Mouse (Mus musculus) lung, embryonic 15.5 days (tissue): Measurements from ENCODE around the gene Arel1. TPM values are rescaled to one million over a fixed set of nuclear protein-coding genes. Genes with fewer than 3 reads are reported as not detected.
A peak's percentile ranks its signal among the peaks of the same experiment; 100 is the strongest.

ENCODE experiments used
- ATAC-seq: fragments of 200-750 bp; cut with Nextera tagmentation; 2 replicates; pipeline ENCODE4 v1.8.0; 2017; ENCODE audit warnings: moderate number of reproducible peaks, borderline replicate concordance; ENCODE audit not compliant: low FRiP score, low TSS enrichment; ENCODE audit errors: extremely low read depth
- H3K27ac ChIP-seq: fragments of 300-500 bp; sonication (generic); 2 replicates; pipeline ENCODE4 v1.5.1; 2015; ENCODE audit warnings: moderate library complexity, mild to moderate bottlenecking, inconsistent platforms
- H3K27me3 ChIP-seq: fragments of 300-500 bp; sonication (generic); 2 replicates; pipeline ENCODE4 v1.6.1; 2015; ENCODE audit warnings: inconsistent platforms
- H3K36me3 ChIP-seq: fragments of 300-500 bp; sonication (generic); 2 replicates; pipeline ENCODE4 v1.6.1; 2015; ENCODE audit warnings: inconsistent platforms
- H3K4me1 ChIP-seq: fragments of 300-500 bp; sonication (generic); 2 replicates; pipeline ENCODE4 v1.6.1; 2015; ENCODE audit warnings: inconsistent platforms
- H3K4me2 ChIP-seq: fragments of 300-500 bp; sonication (generic); 2 replicates; pipeline ENCODE4 v1.6.1; 2015; ENCODE audit warnings: inconsistent platforms, mild to moderate bottlenecking, moderate library complexity
- H3K4me3 ChIP-seq: fragments of 300-500 bp; sonication (generic); 2 replicates; pipeline ENCODE4 v1.5.1; 2015; ENCODE audit warnings: mild to moderate bottlenecking, inconsistent platforms
- H3K9ac ChIP-seq: fragments of 300-500 bp; sonication (generic); 2 replicates; pipeline ENCODE4 v1.6.1; 2015; ENCODE audit warnings: inconsistent platforms
- H3K9me3 ChIP-seq: fragments of 300-500 bp; sonication (generic); 2 replicates; pipeline ENCODE4 v1.6.1; 2016; ENCODE audit warnings: inconsistent platforms
- WGBS: fragments of 180-500 bp; shearing (Covaris S2); methylation state at CpG from one replicate; pipeline ENCODE4 v1.1.7; 2015; 5-methylcytosine and 5-hydroxymethylcytosine counted together
- polyA plus RNA-seq: library from polyadenylated mRNA; unstranded; fragments of >200 nt; fragmentation: Nextera tagmentation; extraction: Ambion mirVana; gene quantifications from 2 replicates; pipeline ENCODE4 v1.2.1, GENCODE M21; 2015

Arel1 gene
- polyA plus RNA-seq, 1 experiment from 2014 or later: 16.1 TPM

GRCm38 (mm10) chr12:84979264-84979862 is 8.7 kb upstream of the Arel1 start:
- Histone ChIP-seq H3K36me3 (peaks cover 73% of the 10 kb centered on the region), H3K27ac (no peak overlapping the region), H3K4me1 (no peaks in the 10 kb centered on the region), H3K27me3 (no peaks in the 10 kb centered on the region), H3K4me3 (no peak overlapping the region), H3K9me3 (no peaks in the 10 kb centered on the region), H3K4me2 (no peak overlapping the region), H3K9ac (no peak overlapping the region)
- WGBS: 82% methylated on average over 2 of the region's 2 CpGs
- ATAC-seq: no peak

DNA sequence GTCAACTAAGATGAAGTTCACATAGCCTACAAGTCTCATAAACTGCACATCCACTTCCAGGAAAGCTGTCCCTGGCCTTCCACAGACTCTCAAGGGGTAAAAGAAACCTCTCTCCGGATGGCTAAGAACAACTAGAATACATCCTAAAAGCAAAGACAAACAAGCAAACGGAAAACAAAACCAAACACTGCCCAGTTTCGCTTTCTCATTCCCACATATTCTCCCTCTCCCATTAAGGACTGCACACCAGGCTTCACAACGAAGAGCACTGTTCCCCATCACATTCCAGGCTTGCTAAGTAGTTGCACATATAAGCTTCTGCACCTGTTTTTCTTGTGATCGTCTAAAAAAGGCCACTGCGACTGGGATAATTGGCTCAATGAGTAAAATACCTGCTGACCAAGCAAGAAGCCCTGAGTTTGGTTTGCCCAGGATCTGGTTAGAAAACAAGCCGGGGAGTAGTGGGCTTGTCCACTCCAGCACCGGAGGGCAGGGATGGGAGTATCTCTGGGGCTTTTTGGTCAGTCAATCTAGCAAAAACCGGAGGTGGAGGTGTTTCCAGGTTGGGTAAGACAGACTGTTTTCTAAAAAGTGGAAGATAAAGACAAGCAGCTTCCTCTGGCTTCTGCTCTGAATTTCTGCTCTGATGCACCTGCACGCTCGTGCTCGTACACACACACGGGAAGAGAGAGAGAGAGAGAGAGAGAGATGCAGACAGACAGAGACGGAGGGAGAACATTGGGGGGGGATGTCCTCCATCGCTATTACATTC is 858 bp downstream of the Arel1 start:
- 21% methylated on average over 15 of the region's 15 CpGs for WGBS
- peak overlapping the region; percentile 84 for H3K4me3 ChIP-seq
- H3K27ac ChIP-seq: no peak overlapping the region
- peak overlapping the region; percentile 75 for H3K4me2 ChIP-seq
- H3K27me3 ChIP-seq: no peaks in the 10 kb centered on the region
- no peaks in the 10 kb centered on the region for H3K9me3 ChIP-seq
- H3K9ac ChIP-seq: peak overlapping the region; percentile 70
- H3K4me1 ChIP-seq: peaks cover 15% of the 10 kb centered on the region
- peaks cover 14% of the 10 kb centered on the region for H3K36me3 ChIP-seq
- no peak for ATAC-seq

- Histone ChIP-seq H3K4me3 (peak overlapping the region; percentile 84), H3K9ac (0 out of 2 replicates have a peak overlapping the region, but pooled peaks have one; percentile 70)
- 78% methylated on average over 16 of the region's 16 CpGs for WGBS
Measured at GRCm38 (mm10) chr12:84968831-84969655, 1.7 kb downstream of the Arel1 start.

DNA sequence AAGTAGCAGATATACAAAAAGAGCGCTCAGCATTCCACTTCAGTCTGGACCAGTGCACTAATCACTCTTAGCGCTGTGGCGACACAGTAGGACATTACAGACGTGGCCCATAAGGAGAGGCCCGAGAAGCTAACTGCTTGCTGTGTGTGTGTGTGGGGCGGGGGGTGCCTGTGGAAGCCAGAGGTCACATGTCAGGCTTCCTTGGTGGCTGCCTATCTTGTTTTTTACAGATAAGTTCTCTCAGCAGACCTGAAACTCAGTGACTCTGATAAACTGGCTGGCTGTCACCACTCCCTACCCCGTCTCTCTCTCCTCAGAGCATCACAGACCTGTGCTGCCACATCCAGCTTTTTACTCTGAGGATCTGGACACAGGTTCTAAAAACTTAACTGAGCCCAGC is 8.1 kb downstream of the Arel1 start:
- H3K4me2 ChIP-seq: no peak overlapping the region
- H3K36me3 ChIP-seq: peaks cover 3% of the 10 kb centered on the region
- no peak overlapping the region for H3K27ac ChIP-seq
- no peaks in the 10 kb centered on the region for H3K27me3 ChIP-seq
- no peak overlapping the region for H3K9ac ChIP-seq
- no peak; the same call in 1 of the 2 replicates for ATAC-seq
- WGBS: 64% methylated on average over 7 of the region's 7 CpGs
- no peak overlapping the region for H3K4me3 ChIP-seq
- H3K9me3 ChIP-seq: no peaks in the 10 kb centered on the region
- peaks cover 10% of the 10 kb centered on the region; the same call in 1 of the 2 replicates for H3K4me1 ChIP-seq

More at GRCm38 (mm10) chr12:84968831-84969655, 1.7 kb downstream of the Arel1 start:
- Histone ChIP-seq H3K9me3 (no peaks in the 10 kb centered on the region), H3K27me3 (no peaks in the 10 kb centered on the region), H3K36me3 (peaks cover 8% of the 10 kb centered on the region), H3K4me1 (peaks cover 15% of the 10 kb centered on the region), H3K27ac (no peak overlapping the region), H3K4me2 (peak overlapping the region; percentile 75)
- no peak for ATAC-seq

DNA sequence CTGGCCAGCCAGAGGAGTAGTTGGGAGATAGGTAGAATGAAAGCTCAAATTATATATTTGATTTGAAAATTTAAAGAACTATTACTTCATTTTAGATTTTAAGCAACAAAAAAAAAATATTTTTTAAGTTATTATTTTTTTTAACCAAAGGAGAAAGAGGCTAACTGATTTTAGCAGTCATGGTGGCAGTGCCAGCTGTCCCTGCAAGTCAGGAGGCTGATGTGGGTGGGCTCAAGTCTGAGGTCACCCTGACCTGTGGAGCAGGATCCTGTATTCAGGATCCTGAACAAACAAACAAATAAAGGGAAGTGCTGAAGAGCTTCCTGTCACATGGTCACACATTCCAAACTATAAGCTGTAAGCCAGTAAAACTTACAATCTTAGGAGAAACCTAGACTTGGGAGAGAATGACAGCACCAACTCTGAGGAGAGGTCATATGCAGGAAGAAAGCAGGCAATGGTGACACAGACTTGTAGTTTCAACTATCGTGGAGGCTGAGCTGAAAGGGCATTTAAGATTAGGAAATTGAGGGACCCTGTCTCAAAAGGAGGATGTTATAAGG is 11.8 kb downstream of the Arel1 start:
- Histone ChIP-seq H3K9me3 (no peaks in the 10 kb centered on the region), H3K27ac (peak overlapping the region; percentile 18; the same call in 1 of the 2 replicates), H3K4me2 (no peak overlapping the region), H3K4me3 (no peak overlapping the region), H3K9ac (no peak overlapping the region), H3K27me3 (no peaks in the 10 kb centered on the region), H3K36me3 (peaks cover 9% of the 10 kb centered on the region), H3K4me1 (peaks cover 11% of the 10 kb centered on the region; the same call in 1 of the 2 replicates)
- WGBS: 66% methylated on average over 1 of the region's 1 CpGs
- no peak for ATAC-seq

- ATAC-seq: peak; percentile 89
- Histone ChIP-seq H3K9ac (no peak overlapping the region), H3K4me3 (no peak overlapping the region), H3K36me3 (peaks cover 9% of the 10 kb centered on the region), H3K27me3 (no peaks in the 10 kb centered on the region), H3K4me1 (peaks cover 23% of the 10 kb centered on the region), H3K4me2 (no peak overlapping the region), H3K27ac (peak overlapping the region; percentile 71), H3K9me3 (no peaks in the 10 kb centered on the region)
- WGBS: 52% methylated on average over 3 of the region's 3 CpGs
Measured at GRCm38 (mm10) chr12:84956317-84956716, 14.4 kb downstream of the Arel1 start.

DNA sequence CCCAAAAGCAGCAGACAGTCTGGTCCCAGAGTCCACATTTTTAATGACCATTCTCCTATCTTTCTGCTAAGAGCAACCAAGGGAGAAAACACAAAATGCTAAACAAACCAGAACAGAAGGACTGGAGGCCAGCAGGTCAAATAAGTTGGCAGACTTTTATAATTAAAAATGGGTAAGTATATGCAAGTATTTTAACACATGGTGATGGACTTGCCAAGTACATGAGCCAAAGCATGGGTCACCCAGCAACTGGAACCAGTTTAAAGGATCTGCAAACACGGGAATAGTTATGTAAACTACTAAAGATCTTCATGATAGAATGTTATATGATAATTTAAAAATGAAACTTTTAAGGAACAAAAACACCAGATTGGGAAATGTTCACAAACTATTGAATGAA is 18.3 kb downstream of the Arel1 start:
- WGBS: 41% methylated on average over 1 of the region's 1 CpGs
- Histone ChIP-seq H3K9me3 (no peaks in the 10 kb centered on the region), H3K4me3 (no peak overlapping the region), H3K9ac (no peak overlapping the region), H3K27ac (peak overlapping the region; percentile 86), H3K36me3 (peaks cover 25% of the 10 kb centered on the region), H3K27me3 (no peaks in the 10 kb centered on the region), H3K4me1 (peaks cover 19% of the 10 kb centered on the region), H3K4me2 (no peak overlapping the region)
- peak; percentile 74; the same call in 1 of the 2 replicates for ATAC-seq

DNA sequence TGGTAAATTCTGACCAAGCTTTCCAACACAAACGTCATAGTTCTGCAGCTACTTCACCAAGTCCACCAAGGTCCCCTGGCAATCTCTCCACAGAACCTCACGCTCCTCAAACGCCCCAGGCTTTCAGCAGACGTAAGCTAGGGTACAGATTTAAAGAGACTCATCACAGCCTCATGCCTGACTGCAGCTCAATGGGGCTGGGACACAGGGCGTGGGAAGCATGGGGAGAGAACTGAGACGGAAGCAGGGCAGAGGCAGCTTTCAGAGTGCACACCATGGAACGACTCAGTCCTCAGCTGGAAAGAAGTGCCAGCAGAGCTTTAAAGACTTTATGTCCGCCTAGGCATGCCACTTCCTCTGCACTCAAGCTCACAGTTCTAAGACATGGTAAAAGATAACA is 19.2 kb downstream of the Arel1 start:
- Histone ChIP-seq H3K4me1 (peaks cover 19% of the 10 kb centered on the region), H3K27ac (peak overlapping the region; percentile 86)

DNA sequence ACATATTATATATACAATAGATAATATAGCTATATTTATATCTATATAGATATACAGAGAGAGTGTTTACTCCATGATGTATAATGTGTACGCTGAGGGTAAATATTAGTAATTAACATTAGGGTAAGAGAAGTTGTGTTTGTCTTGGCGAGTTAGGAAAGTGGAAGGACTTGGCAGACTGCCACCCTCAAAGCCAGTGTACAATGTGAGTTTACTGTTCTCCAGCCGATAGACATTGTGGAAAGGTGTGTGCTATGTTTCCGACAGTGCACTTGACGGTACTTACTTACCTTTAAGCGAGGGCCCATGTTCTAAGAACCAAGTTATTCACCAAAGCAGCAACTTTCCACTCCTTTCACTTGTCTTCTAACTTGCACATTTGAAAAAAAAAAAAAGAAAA is 19.9 kb downstream of the Arel1 start:
- peak; percentile 20; the same call in 1 of the 2 replicates for ATAC-seq
- no peak overlapping the region for H3K4me3 ChIP-seq
- H3K27ac ChIP-seq: peak overlapping the region; percentile 86
- peaks cover 19% of the 10 kb centered on the region for H3K4me1 ChIP-seq
- H3K27me3 ChIP-seq: no peaks in the 10 kb centered on the region
- no peak overlapping the region for H3K9ac ChIP-seq
- H3K36me3 ChIP-seq: peaks cover 26% of the 10 kb centered on the region
- no peak overlapping the region for H3K4me2 ChIP-seq
- 37% methylated on average over 6 of the region's 6 CpGs for WGBS
- no peaks in the 10 kb centered on the region for H3K9me3 ChIP-seq

More for the DNA sequence above, 19.2 kb downstream of the Arel1 start:
- Histone ChIP-seq H3K27me3 (no peaks in the 10 kb centered on the region), H3K4me2 (no peak overlapping the region), H3K9ac (no peak overlapping the region), H3K9me3 (no peaks in the 10 kb centered on the region), H3K36me3 (peaks cover 28% of the 10 kb centered on the region), H3K4me3 (no peak overlapping the region)
- ATAC-seq: no peak
- 57% methylated on average over 8 of the region's 8 CpGs for WGBS

DNA sequence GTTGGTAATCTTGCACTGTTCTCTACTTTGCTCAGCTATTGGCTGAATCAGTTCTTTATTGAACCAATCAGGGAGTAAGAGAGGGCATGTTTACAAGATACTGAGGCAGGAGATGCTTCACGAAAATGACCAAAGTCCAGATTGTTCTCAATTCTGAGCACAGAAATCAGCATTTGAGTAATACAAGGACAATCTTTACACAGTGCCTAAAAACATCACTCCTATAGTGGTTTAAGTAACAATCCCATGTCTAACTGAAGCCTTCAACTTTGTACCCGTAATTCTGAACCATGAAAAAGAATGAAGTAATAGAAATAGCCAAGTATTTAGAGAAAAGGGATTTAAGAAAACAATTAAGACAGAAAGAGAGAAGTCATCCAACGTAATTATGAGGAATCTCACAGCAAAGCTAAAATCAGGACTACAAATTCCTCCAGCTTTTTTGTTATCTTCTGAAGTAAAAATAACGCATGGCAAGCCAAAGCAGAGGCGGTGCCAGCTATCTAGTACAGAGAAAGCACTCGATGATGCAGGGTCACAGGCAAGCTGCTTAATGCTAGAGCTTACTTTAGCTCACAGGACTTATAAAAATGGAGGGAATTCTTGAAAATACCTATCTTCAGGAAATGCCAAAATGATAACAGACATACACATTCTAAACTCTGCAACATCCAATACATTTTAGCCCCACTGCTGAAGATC is 22.0 kb downstream of the Arel1 start:
- Histone ChIP-seq H3K9me3 (no peaks in the 10 kb centered on the region), H3K4me1 (peaks cover 19% of the 10 kb centered on the region), H3K27ac (no peak overlapping the region), H3K27me3 (no peaks in the 10 kb centered on the region), H3K36me3 (peaks cover 23% of the 10 kb centered on the region), H3K4me2 (no peak overlapping the region), H3K4me3 (no peak overlapping the region), H3K9ac (no peak overlapping the region)
- ATAC-seq: no peak
- 84% methylated on average over 6 of the region's 6 CpGs for WGBS
